Mouse (Mus musculus) 3134 (cell line): ENCODE measurements around the gene Ttll3.

Source experiments
- DNase-seq: peaks from one replicate; pipeline ENCODE4 v3.0.0-alpha.2; 2011; ENCODE audit warnings: low spot score; ENCODE audit not compliant: insufficient read length; ENCODE audit errors: extremely low read depth

The Ttll3 gene

DNA sequence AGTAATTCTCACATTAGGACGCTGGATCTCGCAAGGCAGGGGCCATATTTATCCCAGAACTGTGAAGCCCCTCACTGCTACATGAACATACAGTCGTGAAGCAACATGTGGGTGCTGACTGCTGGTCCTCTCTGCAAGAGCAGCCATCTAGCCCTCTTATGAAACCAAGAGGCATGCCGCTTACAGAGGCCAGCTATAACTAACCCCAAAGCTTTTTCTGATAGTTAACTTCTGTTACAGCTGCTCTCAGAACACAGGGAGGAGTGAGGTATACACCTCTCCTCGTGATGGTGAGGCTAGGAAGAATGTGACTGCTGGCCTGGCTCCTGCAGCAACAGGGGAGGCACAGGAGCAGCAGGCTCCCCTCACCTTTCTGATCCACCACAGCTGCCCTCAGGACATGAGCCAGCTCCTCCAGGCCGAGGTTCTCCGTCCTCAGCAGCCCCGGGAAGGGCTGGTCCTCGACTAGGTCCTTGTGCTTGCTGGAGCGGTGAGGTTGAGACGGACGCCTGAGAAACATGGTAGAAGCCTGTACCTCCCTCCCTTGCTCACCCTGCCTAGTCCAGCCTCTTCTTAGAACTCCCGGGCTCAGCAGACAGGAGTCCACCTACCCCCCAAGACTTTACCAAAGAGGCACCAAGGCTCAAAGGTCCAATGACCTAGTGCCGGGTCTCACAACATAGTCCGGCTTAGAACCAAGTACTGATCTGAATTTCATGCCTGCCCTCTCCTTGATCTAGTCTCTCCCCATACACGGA, 29.6 kb downstream of the Ttll3 start:
- no peak for DNase-seq

DNA sequence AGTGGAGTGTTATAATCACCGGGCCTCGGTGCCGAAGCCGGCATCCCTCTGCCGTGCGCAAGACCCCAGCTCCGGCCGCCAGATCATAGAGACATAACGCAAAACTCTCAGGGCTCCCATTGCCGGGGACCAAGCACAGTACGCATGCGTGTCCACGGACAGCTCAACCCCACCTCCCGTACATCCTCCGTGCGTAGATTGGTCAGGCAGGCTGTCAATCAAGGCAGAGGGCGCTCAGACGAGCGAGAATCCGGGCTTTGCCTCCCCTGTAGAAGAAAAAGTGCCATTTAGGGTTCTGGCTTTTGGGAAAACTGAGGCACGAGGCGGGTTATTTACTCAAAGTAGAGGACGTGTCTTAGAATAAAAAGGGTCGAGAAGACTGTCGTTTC, 30.1 kb downstream of the Ttll3 start, which contains the start of gene Rpusd3:
Gene Rpusd3 (minus strand): TSS at position 142 of the 389 bp plus-strand sequence.
- DNase-seq: peak; percentile 89

DNA sequence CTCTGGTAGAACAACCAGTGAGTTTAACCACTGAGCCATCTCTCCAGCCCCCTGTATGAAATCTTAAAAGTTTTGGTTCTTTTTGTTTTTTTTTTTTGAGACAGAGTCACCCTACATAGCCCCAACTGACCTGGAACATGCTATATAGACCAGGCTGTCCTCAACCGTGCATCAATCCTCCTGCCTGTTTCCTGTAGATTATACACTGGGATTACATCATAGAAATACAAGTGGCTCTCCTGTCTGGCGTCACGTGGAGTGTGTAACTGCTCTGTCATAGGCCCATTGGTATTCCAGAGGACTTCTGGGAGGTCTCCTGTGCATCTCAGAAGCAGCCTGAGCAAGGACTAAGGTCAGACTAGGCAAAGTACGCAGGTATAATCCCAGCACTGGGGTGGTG, 33.9 kb downstream of the Ttll3 start:
- no peak for DNase-seq

DNA sequence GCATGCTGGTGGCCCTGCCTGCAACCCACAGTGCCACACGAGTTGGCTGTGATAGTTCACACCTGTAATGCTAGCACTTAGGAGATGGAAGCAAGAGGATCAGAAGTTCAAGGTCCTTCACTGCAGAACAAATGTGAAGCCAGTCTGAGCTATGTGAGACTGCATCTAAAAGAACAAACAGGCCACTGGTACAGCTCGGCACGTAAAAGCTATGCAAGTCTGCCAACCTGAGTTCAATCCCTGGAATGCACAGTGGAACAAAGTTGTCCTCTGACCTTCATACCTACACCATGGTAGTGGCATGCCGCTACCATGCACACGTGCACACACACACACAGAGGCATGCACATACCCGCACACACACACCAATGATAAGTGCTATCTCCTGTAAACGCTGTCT, 35.1 kb downstream of the Ttll3 start:
- DNase-seq: no peak

DNA sequence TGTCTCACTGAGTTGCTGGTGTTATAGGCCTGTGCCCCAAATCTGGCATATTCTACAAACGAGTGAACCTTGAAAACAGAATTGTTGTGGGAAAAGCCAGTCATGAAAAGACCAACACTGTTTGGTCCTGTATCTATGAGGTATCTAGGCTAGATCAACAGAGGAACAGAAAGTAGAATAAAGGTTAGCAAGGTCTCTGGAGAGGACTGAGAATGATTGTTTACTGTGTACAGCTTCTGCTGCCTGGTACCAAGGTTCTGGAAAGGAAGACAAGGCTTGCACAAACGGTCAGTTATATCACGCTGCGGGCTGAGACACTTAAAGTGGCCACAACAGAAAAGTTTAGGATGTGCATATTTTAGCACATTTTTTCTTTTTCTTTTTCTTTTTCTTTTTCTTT, 37.6 kb downstream of the Ttll3 start:
- DNase-seq: no peak

DNA sequence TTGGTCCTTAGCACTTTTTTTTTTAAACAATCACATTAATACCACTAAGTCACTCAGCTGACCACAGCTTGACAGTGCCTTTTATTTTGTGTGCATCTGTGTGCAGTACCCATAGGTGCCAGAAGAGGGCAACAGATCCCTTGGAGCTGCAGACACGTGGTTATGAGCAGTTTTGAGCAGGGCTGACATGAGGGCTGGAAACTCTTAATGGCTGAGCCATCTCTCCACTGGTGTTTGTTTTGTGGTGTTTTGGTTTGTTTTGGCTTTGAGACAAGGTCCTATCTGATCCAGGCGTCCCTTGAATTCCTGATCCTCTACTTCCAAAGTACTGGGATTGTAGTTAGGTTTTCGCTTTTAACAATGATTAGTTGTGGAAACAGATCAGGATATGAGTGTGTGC, 38.3 kb downstream of the Ttll3 start:
- no peak for DNase-seq

DNA sequence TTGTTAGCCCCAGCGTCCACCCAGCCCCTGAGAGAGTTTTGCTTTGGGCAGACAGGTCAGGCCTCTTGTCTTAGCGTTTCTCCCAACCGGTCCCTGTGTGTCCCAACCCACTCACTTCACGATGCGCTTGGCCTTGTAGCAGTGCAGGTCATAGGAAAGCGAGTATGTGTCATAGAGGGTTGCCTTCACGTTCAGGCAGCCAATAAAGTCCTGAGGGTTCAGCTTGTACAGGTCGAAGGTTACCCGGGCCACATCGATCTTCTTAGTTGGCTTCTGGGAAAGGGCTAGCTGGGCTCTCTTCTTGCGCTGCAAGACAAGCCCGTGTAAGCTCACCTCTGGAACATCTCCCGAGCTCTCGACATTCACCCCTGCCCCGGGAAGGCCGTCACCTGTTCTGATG, 38.9 kb downstream of the Ttll3 start:
- DNase-seq: no peak

DNA sequence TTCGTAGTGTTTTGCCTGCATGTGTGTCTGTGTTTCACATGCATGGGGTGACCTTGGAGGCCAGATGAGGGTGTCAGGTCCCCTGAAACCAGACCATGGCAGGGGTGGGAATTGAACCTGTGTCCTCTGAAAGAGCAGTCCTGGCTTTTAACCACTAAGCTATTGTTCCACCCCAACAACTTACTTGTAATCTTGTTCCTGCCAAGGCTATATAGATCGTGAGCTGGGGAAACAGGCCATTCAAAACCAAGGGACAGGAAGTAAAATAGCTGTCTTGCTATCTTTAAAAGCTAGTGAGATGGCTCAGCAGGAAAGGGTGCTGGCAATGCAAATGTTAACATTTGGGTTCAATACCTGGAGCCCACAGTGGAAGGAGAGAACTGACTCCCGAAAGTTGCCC, 40.9 kb downstream of the Ttll3 start:
- no peak for DNase-seq

DNA sequence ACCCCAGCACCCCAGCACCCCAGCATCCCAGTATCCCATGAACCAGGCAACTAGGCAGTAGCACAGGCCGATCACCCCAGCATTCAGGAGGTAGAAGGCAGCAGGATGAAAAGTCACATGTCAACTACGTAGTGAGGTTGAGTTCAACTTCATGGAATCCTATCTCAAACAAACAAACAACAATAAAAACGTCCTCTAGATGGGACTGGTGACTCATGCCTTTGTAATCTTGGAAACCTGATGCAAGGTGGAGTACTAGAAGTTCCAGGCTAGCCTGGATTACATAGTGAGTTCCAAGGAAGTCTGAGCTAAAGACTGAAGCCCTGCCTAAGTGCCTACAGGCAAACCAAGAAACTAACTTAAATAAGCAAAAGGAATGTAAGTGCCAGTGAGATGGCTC, 41.8 kb downstream of the Ttll3 start:
- no peak for DNase-seq

DNA sequence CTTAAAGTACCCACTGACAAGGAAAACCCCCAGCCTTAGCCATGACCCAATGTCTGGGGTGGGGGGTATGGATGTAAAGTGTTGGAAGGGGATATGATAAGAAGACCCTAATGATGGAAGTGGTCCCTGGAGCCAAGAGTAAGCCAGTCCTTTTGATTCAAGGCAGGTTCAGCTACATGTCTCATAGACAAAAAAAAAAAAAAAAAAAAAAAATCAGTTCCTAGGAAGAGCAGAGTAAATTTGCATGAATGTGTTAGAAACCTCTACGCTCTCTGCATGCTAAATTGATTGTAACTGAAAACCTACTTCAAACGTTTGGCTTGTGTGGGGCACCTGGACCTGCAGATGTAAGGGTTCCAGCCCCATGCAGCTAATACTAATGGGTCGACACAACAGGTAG, 42.7 kb downstream of the Ttll3 start:
- no peak for DNase-seq

DNA sequence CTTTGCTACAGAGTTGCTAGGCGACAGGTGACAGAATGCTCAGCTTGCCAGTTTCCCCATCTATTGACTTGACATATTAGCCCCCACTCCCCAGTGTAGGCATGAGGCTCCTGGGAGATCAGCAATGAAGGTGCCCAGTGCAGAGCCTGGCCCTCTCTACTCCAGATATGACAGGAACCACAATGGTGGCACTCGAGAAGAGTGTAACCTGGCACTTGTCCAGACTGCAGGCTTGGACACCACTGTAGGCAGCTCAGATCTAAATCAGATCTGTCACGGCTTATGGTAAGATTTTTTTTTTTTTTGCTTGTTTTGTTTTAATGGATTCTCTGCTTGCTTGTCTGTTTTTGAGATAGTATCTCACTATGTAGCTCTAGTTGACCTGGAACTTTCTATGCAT, 44.6 kb downstream of the Ttll3 start:
- DNase-seq: no peak

DNA sequence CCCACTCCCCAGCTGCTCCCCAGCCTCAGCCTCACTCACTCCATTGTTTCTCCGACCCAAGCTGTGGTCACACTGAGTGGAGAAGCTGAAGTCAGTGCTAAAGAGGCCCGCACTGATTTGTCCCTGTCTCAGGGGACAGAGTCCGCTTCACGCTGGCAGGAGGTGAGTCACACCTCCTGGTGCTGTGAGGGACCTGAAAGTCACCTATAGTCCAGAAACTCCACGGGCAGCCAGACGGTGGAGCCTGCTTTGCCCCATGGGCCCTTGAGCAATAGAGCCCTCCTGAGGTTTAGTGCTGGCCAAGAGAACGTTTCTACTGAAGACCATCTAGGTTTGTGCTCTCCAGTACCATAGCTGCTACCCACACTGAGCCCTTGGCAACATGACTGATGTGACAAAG, 45.6 kb downstream of the Ttll3 start:
- DNase-seq: no peak

DNA sequence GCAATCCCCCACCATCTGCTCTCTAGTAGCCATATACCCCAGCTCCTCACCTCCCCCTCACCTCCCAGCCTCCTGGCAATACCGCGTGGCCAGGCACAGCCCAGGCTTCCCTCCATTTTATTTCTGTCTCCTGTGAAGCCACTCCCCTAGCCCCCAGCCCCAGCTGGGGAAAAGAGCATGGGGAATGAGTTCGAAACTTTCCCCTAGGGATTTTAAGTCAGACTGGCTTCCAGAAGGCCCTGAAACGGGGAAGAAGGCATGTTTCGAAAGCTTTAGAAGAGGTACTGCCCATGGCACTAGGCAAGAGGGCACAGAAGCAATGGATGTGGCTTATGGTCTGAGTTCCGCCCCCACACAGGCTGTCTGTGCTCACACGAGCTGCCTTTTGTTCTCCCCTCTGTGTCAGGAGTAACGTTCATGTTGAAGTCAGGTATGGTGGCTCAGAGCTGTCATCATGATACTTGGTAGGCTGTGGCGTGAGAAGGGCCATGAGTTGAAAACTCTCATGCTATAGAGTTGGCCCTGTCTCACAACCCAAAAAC, 46.7 kb downstream of the Ttll3 start, which contains the start of gene Cidec:
Gene Cidec (minus strand): TSS at position 97 of the 542 bp plus-strand sequence.
- DNase-seq: no peak

DNA sequence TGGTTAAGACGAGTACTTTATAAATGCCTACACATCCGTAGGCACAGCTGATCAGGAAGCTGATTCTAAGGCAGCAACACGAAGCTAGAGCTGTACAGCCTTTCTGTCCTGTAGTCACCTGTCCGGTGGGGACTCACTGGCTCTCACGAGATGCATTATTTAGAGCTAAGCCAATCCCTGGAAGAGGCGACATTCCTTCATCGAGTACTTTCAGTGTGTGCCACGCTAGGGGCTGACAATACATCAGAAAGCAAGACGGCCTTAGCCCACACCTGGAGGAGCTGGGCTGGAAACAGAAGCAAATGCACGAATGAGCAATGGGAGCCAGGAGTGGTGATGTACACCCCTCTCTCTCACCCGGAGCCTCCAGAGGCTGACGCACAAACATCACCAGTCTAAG, 48.1 kb downstream of the Ttll3 start:
- DNase-seq: no peak

DNA sequence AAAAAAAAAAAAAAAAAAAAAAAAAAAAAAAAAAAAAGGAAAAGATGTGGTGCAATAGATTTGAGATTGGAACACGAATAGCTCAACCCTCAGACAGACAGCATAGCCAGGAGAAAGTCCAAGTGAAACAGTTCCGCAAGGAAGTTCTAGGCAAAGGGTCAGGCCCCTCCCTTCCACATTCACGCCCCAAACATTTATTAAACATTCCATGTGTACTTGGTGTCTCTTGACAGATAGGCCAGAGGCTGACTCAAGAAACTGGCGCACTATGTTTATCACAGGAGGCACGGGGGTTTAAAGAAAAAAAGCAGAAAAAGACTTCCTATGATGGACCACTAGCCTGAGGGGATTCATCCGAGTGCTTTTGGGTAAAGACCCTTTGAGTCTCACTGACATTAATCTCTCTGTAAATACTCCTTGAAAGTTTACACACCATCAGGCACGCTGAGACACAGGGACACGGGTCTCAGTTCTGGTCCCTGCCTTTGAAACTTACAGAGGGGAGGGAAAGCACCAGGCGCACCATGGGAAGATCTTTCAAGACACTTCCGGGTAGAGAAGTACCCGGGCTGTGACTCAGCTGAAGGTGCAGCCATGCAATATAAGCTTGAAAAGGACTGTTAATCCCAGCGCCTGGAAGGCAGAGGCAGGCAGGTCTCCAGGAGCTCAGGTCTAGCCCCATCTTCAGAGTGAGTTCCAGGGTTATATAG, 49.8 kb downstream of the Ttll3 start:
- DNase-seq: no peak

DNA sequence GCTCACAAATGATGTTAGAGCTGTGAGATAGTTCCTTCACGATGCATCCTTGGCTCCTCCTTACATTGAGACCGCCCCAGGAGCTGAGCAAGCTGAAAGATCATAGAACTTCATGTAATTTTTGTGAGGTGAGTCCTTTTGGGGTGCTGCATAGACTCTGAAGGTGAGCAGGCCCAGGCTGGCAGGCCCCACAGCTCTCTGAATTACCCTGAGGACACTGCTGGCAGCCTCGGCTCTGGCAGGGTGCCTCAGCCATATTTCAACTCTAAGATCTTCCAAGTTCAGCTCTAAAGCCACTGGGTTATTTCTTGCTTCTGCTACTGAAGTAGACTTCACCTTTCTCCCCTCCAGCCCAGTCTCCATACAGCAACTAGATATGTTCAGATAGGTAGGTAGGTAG, 51.6 kb downstream of the Ttll3 start:
- DNase-seq: no peak

DNA sequence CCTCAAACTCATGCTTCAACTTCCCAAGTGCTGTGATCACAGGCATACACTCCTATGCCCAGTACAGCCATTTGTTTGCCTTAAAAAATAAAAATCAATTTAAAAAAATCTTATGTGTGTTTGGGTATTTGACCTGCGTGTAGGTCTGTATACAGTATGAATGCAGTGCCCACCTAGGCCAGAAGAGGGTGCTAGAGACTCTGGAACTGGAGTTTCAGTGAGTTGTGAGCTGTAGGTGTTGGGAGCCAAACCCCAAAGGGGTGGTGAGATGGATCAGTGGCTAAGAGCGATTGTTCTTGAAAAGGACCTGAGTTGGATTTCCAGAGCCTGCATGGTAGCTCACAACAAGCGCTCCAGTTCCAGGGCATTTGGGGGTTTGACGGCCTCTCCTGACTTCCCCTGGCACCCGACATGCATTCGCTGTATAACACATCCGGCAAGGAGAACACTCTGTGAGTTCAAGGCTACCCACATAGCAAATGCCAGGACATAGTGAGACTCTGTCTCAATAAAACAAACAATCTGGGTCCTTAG, 52.2 kb downstream of the Ttll3 start:
- DNase-seq: peak; percentile 70

DNA sequence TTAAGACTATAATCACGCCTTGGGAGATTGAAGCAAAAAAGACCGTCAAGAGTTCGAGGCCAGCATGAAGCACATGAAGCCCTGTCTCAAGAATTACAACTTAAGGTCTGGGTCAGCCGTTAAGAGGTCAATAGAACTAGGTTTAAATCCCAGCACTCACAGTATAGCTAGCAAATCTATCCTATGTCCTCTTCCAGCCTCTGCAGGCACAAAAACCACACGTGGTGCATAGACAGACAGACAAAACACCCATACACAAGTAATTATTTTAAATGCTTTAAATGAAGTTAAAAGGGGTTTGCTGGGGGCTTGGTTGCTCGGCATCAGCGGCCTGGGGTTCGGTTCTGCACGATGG, 53.0 kb downstream of the Ttll3 start:
- no peak for DNase-seq

DNA sequence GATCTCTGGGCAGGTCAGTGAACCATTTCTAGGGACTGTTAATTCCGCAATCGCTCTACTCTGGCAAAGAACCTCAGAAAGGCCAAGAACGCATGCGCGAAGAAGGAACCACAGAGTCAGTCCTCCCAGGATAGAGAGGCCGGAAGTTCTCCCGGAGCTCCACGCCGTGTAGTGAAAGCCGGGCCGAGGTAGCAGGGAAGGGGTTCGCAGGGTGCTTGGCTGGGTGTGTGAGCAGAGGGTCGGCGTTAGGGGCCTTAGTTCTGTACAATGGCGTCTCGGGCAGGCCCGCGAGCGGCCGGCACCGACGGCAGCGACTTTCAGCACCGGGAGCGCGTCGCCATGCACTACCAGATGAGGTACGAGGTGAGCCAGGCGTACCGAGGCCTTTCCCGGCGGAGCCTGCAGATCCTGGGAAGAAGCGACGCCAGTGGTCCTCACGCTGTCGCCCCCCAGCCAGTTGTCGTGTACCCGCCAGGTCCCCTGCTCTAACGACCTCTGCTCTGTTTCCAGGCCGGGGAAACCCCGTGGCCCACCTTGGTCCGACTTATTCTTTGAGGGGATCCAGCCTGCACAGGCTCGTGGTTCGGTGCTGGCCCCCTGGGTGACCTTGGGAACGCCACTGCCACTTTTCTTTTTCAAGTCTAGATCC, 53.5 kb downstream of the Ttll3 start, which contains the start of gene Jagn1:
Gene Jagn1 (plus strand): TSS at position 128 of the 649 bp plus-strand sequence.
- DNase-seq: peak; percentile 87

DNA sequence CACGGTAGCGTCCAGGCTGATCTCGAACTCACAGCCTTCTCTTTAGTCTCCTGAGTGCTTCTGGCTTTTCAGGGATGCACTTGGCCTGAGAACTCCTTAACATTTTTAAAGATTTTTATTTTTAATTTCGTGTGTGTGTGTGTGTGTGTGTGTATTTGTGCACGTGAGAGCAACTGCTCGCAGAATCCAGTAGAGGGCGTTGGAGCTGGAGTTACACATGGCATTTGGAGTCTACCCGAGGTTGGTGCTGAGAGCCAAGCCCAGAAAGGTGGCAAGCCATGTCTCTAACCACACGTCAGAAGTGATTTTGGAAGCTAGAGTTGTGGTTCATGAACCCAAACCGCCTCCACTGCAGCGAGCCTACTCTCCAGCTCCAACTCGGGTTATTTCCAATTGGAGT, 54.0 kb downstream of the Ttll3 start:
- DNase-seq: no peak
